Mouse (Mus musculus) megakaryocyte, embryonic 14.5 days (primary cell): ENCODE data around the gene Rsu1.

Experiments used
- FLI1 ChIP-seq: IDR thresholded peaks from 2 replicates; pipeline ENCODE4 v1.6.1; 2012; ENCODE audit warnings: low read length, inconsistent platforms, mixed read lengths
- GATA1 ChIP-seq: IDR thresholded peaks from 3 replicates; pipeline ENCODE4 v1.6.1; 2012; ENCODE audit warnings: mixed read lengths, low read length, inconsistent platforms, borderline replicate concordance

DNA sequence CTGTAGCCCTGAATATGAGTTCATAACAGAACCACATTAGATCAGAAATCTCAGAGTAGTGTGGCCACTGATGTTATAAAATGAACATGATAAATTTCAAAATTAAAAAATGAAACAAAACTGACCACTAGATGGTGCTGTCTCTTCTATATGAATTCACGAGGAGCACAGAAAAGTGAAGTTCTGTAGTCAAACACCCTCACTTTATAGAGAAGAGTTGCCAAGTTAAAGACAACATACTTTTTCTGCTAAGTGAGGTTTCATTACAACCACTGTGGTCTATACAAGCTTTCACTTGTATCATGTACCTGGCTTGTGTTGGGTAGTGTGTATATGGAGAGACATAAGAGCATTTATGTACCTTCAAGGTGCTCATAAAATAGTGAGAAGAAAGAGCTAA is 19.4 kb upstream of the Rsu1 start:
- no peak for TF ChIP-seq FLI1
- no peak for TF ChIP-seq GATA1
